Mouse (Mus musculus) telencephalon, adult 2 months (tissue): ENCODE measurements at regions not wholly inside any gene's neighbourhood (a gene's known extent, or its start where the extent isn't known, plus 50 kb on each side); places are given as distances from the start of the nearest gene placed in this dataset.
A peak's percentile ranks its signal among the peaks of the same experiment; 100 is the strongest.

Source experiments
- DNase-seq: peaks from one replicate; pipeline ENCODE4 v3.0.0-alpha.2; 2011; ENCODE audit warnings: low read depth, low spot score

DNA sequence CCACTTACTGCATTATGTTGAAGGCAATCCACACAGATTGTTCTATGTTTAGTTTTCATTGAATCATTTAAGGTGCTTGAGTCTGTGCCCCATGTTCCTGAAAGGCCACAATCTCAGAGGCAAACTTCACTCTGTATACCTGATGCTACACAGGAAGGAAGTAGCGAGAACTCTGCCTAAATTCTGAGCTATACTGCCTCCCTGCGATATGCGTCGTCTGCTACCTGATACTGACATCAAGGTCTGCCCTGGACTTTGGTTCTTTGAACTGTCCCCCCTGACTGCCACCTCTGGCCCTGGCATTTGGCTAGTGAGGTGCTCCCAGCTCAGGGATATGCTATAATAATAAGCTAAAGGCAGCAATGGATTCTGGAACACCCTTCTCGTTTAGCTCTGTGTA is 1244.0 kb upstream of the A1bg start:
- DNase-seq = no peak

DNA sequence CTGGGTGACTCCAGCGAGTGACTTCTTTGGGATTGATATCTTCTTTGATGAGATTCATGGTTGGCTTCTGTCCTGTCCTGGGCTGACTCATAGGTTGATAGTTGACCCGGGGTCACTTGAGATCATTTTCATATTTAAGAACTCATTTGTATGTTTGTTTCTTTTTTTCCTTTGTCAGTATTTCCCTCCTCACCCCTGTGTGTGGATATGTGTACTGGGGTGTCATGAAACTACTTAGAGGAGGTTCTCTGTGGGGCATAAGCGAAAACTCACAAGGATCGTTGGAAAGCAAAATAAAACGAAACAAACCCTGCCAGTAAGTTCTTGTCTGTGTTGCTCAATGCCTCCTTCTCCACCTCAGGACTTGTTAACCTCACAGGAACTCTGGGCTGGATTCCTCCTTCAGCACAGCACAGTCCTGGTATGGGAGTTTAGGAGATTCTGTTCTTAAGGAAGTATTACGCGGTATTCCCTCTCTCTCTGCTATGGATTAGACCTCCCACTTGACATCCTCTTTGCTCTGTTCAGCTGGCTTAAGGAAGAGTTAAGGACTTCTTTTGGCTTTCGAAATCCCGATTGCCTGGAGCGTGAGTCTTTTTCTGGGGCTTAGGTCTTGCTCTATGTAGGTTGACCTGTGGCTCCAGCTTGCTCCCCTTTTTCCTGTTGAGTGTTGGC is 1243.2 kb upstream of the A1bg start:
- no peak for DNase-seq

- DNase-seq = no peak
These were observed 1242.1 kb upstream of the A1bg start for GRCm38 (mm10) chr15:62164766-62165410.

DNA sequence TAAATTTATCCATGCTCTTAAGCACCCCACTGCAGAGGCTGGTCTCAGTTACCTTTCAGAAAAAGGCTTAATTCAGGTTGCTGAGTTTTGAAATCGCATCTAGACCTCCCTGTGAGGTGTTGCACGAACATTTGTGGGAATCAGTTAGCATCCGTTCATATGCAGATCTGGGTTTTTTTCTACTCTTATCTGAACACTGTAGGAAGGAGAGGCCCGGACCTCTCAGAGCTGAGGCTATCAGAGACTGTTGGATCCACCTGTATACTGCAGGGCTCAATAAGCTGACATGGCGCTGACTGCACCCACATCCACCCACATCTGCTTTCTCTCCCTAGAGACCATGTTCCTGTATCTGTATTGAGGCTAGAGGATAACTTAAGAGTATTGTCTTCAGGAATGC is 1240.4 kb upstream of the A1bg start:
- DNase-seq = no peak

DNA sequence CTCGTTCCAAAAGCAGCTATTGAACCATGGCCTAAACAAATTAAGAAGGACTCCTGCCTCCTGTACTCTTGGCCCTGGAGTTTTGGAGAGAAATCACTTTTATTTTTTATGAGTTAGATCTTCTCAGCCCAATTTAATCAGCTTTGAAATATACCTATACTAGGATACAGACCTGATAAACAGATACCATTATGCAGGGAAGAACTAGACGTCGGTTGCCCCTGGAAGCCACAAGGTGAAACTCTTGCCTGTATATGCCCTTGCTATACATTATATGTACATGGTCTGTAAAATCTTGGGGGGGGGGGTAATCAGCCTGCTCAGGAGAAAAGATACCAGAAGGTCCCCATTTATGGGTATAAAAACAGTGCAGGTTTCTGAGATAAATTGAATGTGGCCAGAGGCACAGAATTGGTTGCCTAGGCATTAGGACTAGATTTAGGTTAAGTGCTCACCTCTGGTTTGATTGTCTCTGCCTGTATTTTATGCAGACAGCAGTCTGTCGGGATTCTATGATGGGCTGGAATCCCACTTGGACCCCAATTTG is 1239.9 kb upstream of the A1bg start:
- DNase-seq = no peak

DNA sequence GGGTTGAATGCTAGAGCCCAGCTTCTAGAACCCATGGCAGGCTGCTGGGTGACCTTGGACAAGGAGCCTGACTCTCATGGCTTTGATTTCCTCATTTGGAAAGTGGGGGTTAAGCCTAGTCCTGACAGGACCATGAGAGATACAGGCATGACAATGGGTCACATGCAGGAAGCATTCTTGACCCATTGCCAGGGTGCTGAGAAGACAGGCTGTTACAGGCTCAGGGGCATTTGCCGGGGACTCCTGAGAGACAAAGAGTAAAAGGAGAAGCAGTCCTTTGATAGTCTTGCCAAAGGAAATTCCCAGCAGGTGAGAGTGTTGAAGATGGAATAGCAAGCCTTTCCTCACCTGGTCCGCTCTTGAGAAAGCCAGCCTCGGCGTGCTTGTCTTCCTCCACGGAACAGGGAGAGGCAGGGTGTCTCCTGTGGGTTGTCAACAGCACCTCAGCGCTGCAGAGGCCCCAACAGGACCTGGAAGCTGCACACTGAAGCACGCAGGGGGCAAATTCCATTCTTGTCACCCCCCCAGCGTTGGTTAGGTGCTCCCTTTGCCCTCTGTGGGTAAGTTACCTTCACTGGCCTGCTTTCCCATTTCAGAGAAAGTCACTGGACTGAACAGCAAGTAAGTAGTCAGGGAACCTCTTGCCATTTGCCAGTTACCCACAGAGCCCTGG is 1239.3 kb upstream of the A1bg start:
- no peak for DNase-seq

- DNase-seq = no peak
These were observed 1238.2 kb upstream of the A1bg start for GRCm38 (mm10) chr15:62161061-62161460.

- no peak for DNase-seq
These were observed 1236.3 kb upstream of the A1bg start for GRCm38 (mm10) chr15:62158875-62159675.

- DNase-seq = no peak
These were observed 1234.6 kb upstream of the A1bg start for GRCm38 (mm10) chr15:62157200-62158033.

GRCm38 (mm10) chr15:62153222-62153621 is 1230.4 kb upstream of the A1bg start:
- no peak for DNase-seq

- DNase-seq = no peak
These were observed 1229.3 kb upstream of the A1bg start for GRCm38 (mm10) chr15:62152133-62152532.

- no peak for DNase-seq
These were observed 1228.9 kb upstream of the A1bg start for GRCm38 (mm10) chr15:62151690-62152089.

DNA sequence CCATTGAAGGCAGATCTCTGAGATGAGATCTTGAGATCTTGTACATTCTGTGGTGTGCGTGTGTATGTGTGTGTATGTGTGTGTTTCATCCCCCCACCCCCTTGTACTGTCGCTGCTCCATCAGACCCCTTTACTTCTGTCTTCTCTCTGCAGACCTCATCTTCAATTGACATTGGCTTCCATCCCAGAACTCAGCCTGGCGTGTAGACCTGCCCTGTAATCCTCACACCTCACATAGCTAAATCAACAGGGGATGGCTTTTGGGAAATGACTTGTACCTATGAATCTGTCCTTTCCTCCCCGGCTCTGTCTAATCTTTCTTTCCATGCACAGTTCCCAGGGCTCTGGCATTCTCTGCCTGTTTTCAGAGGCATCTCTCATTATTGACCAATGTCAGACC is 1227.5 kb upstream of the A1bg start:
- DNase-seq = no peak

DNA sequence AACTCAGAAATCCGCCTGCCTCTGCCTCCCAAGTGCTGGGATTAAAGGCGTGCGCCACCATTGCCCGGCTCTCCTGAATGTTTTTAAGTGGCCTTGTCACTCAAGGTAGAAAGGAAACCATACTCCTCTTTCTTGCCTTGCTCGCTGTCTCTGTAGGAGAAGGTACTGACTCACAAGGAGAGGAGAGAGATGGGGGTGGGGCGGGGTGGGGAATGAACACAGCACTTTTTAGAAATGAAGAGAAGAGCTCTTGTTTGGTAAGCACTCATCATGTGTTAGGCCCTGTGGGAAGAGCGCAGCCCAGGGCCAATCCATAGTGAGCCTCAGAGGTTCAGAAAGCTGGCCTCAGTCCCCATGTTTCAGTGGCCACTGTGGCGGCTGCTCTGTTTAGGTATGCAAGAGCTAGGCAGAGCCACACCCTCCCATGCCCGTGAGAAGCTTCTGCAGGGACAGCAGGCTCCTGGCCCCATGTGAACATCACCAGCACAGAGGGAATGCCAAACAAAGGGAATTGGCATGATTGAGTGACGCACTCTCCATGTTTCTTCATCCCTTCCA is 1225.9 kb upstream of the A1bg start:
- no peak for DNase-seq

- no peak for DNase-seq
These were observed 1224.6 kb upstream of the A1bg start for GRCm38 (mm10) chr15:62147343-62147953.

DNA sequence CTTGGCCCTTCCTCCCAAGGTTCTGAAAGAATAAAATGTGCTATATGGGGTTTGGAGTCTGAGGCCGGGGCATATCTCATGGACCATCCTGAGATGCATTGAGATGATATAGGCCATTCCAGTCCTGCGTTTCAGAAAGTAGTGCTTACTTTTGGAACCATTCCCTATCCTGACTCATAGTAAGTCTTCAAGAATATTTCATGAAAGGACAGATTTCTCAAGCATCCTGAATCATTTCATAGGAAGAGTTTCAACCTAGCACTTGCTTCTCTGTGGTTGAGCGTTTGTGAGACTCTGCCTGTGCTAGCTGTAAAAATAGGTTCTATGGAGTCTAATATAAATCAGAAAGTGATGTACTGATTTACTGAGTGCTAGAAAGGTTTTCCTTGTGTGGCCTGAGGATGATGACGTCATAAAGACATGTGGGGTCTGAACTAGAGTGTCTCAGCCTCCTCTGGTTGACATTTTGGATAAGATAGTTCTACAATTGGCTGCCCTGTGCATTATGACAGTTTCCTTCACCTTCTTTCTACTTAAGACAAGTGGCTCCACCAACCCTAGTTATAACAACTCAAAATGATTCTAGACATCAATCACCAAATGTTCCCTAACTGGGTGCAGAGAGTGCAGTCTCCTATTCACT is 1223.0 kb upstream of the A1bg start:
- peak; percentile 28 for DNase-seq

DNA sequence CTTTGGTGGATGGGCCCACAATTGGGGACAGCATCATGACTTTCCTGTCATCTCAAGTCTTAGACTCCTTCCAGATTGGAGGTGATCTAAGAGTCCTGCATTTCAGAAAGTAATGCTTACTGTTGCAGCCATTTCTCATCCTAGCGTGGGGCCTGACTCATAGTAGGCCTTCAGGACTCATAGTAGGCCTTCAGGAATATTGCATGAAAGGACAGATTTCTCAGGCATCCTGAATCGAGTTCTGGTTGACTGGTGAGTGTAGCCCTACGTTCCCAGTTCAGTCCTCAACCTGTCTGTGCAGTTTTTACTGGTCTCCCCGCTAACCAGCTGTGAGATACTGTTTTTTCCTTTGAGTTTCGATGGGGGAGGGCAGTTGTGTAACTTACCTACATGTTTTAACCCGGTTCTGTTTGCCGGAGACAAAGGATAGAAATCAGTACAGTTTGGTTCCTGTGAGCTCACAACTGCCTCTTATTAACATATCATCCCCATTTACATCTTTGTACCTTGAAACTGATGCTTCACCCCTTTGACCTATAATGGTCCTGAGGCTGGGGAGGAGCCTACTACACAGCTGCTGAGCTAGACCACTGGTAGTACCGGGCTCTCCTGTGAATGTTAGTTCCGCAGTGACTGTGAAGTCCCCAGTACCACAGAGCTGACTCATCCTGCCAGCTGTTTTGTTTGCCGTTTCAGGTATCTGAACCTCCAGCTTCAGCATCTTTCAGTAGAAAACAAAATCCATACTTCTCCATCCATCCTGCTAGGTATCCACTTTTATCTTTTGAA is 1222.2 kb upstream of the A1bg start:
- no peak for DNase-seq

DNA sequence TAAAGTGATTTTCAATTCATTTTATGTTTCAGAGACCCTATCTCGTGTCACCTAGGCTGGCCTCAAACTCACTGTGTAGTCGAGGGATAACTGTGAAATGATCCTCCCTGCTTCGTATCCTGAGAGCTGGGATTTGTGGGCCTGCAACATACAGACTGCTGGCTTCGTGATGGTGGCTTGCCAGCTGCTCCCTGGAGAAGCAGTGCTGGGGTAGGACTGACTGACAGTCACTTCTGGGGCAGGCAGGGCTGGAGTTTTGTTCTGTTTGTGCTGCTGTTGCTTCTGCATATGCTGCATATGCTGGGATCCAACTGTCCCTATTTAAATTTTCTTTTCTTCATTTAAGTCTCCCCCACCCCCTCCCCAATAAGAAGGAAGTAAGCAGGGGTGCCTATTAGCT is 1217.0 kb upstream of the A1bg start:
- DNase-seq = no peak

GRCm38 (mm10) chr15:62139192-62139591 is 1216.4 kb upstream of the A1bg start:
- no peak for DNase-seq
